Mouse (Mus musculus): Measurements from ENCODE around the gene Prr36. TPM values are rescaled to one million over a fixed set of nuclear protein-coding genes. Genes with fewer than 3 reads are reported as not detected.

Prr36 gene
- polyA plus RNA-seq, 1 experiment: not detected

DNA sequence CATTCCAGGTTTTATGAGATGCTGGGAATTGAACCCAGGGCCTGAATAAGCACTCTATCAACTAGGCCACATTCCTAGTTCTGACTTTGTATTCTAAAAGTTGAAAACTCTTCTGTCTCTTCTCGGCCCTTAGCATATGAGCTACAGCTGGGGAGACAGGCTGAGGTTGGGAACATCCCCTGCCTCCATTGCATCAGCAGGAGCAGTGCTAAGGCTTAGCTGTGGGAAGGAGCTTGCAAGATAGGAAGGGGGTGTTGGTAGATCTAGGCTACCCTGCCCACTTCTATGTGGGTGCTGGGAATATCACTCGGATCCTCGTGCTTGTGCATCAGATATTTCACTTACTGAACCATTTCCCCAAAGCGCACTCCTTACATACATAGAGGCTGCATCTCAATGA lies 10.7 kb upstream of the Prr36 start:
- H3K36me3 ChIP-seq (ENCODE audit: control insufficient read depth): no peaks in the 10 kb centered on the region
- no peak overlapping the region for H3K4me3 ChIP-seq (replicated peaks)
- peaks cover 65% of the 10 kb centered on the region for H3K27me3 ChIP-seq (ENCODE audit: control insufficient read depth)
- no peaks in the 10 kb centered on the region for H3K9me3 ChIP-seq (ENCODE audit: control insufficient read depth, low read length)
- peaks cover 30% of the 10 kb centered on the region for H3K4me1 ChIP-seq (ENCODE audit: control insufficient read depth)
- TF ChIP-seq TAL1 (IDR thresholded peaks at IDR 0.05; ENCODE audit: low read length) (no peak), GATA1 (IDR thresholded peaks at IDR 0.05; ENCODE audit: low read length) (no peak)

- TF ChIP-seq TAL1 (IDR thresholded peaks at IDR 0.05; ENCODE audit: low read length) (no peak), GATA1 (IDR thresholded peaks at IDR 0.05; ENCODE audit: low read length) (no peak)
- Histone ChIP-seq H3K4me1 (ENCODE audit: control insufficient read depth) (peaks cover 29% of the 10 kb centered on the region), H3K36me3 (ENCODE audit: control insufficient read depth) (no peaks in the 10 kb centered on the region), H3K9me3 (ENCODE audit: control insufficient read depth, low read length) (no peaks in the 10 kb centered on the region), H3K27me3 (ENCODE audit: control insufficient read depth) (peaks cover 67% of the 10 kb centered on the region), H3K4me3 (replicated peaks) (peak within 1 kb of the TSS; percentile 35)
Observed at GRCm38 (mm10) chr8:4226739-4227347, 9.6 kb upstream of the Prr36 start, which contains the start of gene Lrrc8e. TSS of gene Lrrc8e (plus strand) at chr8:4226827.

DNA sequence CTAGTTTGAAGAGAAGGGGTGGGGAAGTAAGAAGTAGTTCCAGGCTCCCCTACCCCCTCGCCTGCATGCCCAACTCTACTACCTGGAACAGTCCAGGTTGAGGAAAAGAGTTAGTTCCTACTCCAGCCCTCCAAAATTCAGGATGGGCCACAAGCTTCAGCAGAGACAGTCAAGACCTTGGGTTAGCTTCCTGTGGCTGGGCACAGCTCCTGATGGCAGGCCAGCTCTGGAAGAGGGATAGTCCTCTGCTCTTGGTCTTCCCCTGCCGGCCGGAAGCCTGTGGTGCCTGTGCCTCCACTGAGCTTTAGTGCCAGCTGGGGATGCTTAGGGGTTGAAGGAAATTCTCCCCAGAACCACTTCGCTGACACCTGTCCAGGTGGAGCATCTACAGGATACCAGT lies 9.1 kb upstream of the Prr36 start:
- peak overlapping the region; percentile 35 for H3K4me3 ChIP-seq (replicated peaks)
- no peaks in the 10 kb centered on the region for H3K36me3 ChIP-seq (ENCODE audit: control insufficient read depth)
- peaks cover 68% of the 10 kb centered on the region for H3K27me3 ChIP-seq (ENCODE audit: control insufficient read depth)
- no peaks in the 10 kb centered on the region for H3K9me3 ChIP-seq (ENCODE audit: control insufficient read depth, low read length)
- peaks cover 24% of the 10 kb centered on the region for H3K4me1 ChIP-seq (ENCODE audit: control insufficient read depth)
- TF ChIP-seq TAL1 (IDR thresholded peaks at IDR 0.05; ENCODE audit: low read length) (no peak), GATA1 (IDR thresholded peaks at IDR 0.05; ENCODE audit: low read length) (no peak)

DNA sequence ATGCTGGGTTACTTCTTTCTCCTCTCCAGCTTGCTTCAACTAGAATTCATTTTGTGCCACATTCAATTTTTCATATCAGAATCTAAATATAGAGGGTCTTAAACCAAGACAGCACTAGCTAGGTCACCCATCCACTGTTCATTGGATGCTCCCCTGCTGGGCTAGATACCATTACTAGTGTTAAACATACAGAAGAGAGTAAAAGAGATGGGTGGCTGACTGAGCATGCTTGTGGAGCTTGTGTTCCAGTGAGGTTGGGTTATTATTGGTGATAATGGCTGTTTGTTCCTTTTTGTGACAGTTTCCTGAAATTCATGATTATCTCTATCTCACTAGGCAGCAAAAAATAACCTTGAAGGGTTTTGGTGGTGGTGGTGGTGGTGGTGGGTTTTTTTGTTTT lies 4.8 kb upstream of the Prr36 start:
- TF ChIP-seq GATA1 (IDR thresholded peaks at IDR 0.05; ENCODE audit: low read length) (no peak), TAL1 (IDR thresholded peaks at IDR 0.05; ENCODE audit: low read length) (no peak)
- Histone ChIP-seq H3K27me3 (ENCODE audit: control insufficient read depth) (peaks cover 70% of the 10 kb centered on the region), H3K9me3 (ENCODE audit: control insufficient read depth, low read length) (0 out of 2 replicates have a peak, but pooled peaks cover under 1% of the 10 kb centered on the region), H3K4me3 (replicated peaks) (no peak overlapping the region), H3K36me3 (ENCODE audit: control insufficient read depth) (no peaks in the 10 kb centered on the region), H3K4me1 (ENCODE audit: control insufficient read depth) (peaks cover 9% of the 10 kb centered on the region)

DNA sequence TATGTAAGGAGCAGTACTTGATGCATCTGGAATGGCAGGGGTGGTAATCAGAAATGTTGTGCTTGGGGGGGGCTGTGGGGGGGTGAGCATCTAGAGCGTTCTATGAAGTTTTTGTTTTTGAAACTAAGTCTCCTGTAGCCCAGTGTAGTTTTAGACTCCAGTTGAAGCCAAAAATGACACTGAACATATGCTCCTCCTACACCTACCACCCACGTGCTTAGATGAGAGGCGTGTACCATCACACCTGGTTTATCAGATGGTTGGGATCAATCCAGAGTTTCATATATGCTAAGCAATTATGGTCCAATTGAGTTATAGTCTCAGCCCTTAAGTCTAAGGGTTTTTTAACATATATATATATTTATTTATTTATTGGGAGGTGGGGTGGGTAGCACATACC lies 2.4 kb upstream of the Prr36 start:
- H3K27me3 ChIP-seq (ENCODE audit: control insufficient read depth): peaks cover 70% of the 10 kb centered on the region

GRCm38 (mm10) chr8:4216296-4216695 lies 963 bp downstream of the Prr36 start:
- Histone ChIP-seq H3K4me3 (replicated peaks) (no peak overlapping the region), H3K27me3 (ENCODE audit: control insufficient read depth) (peaks cover 81% of the 10 kb centered on the region)

More for the DNA sequence above, 2.4 kb upstream of the Prr36 start:
- no peaks in the 10 kb centered on the region for H3K36me3 ChIP-seq (ENCODE audit: control insufficient read depth)
- no peak overlapping the region for H3K4me3 ChIP-seq (replicated peaks)
- TF ChIP-seq GATA1 (IDR thresholded peaks at IDR 0.05; ENCODE audit: low read length) (no peak), TAL1 (IDR thresholded peaks at IDR 0.05; ENCODE audit: low read length) (no peak)
- H3K4me1 ChIP-seq (ENCODE audit: control insufficient read depth): peaks cover 3% of the 10 kb centered on the region
- peaks cover 4% of the 10 kb centered on the region; the same call in 1 of the 2 replicates for H3K9me3 ChIP-seq (ENCODE audit: control insufficient read depth, low read length)

DNA sequence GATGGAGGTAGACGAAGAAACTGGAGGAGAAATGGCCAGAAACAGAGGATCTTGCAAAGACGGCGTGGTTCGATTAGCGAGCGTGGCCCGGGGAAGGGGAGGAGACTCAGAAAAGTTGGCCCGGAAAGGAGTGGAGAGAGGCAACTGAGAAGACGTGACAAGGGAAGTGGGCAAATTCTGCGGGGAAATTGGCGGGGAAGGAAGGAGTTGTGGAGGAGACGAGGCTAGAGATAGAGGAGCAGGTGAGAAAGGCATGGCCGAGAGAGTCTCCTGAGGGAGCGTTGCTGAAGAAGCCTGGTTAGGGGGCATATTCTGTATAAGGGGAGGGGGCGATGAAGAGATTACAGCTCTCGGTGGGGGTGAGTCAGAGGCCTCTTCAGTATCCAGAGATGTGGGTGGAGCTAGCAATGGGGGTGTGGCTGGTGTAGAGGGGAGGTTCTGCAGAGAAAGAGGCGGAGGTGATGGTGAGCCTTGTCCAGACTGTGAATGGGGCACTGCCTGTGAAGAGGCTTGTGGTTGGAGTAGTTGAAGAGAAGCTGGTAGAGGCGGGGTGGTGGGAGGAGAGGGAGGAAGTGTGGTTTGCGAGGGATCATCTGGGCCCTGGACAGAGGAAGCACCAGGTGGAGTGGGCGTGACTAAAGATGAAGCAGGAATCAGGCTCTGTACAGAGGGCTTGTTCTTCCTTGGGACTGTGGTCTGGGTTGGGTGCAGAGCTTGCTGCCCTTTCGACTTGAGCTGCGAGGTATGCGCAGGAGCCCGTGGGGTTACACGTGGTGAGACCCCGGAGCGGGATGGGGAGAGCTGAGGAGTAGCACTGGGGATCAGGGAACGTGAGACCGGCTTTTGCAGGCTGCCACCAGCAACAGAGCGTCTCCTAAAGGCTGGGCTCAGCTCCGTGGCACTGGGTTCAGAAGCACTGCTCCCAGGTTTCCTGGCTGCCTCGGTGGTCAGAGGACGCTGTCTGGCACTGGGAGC lies 3.0 kb downstream of the Prr36 start:
- H3K27me3 ChIP-seq (ENCODE audit: control insufficient read depth): peaks cover 88% of the 10 kb centered on the region
- TF ChIP-seq GATA1 (IDR thresholded peaks at IDR 0.05; ENCODE audit: low read length): no peak
- no peak for TF ChIP-seq TAL1 (IDR thresholded peaks at IDR 0.05; ENCODE audit: low read length)

More at GRCm38 (mm10) chr8:4216296-4216695, 963 bp downstream of the Prr36 start:
- no peak for TF ChIP-seq GATA1 (IDR thresholded peaks at IDR 0.05; ENCODE audit: low read length)
- no peak for TF ChIP-seq TAL1 (IDR thresholded peaks at IDR 0.05; ENCODE audit: low read length)
- Histone ChIP-seq H3K36me3 (ENCODE audit: control insufficient read depth) (no peaks in the 10 kb centered on the region), H3K4me1 (ENCODE audit: control insufficient read depth) (peaks cover 22% of the 10 kb centered on the region), H3K9me3 (ENCODE audit: control insufficient read depth, low read length) (peaks cover 6% of the 10 kb centered on the region; the same call in 1 of the 2 replicates)

GRCm38 (mm10) chr8:4213210-4214005 lies 3.9 kb downstream of the Prr36 start:
- Histone ChIP-seq H3K4me3 (replicated peaks) (peak overlapping the region; percentile 44), H3K27me3 (ENCODE audit: control insufficient read depth) (peaks cover 84% of the 10 kb centered on the region), H3K4me1 (ENCODE audit: control insufficient read depth) (peaks cover 22% of the 10 kb centered on the region), H3K9me3 (ENCODE audit: control insufficient read depth, low read length) (peaks cover 8% of the 10 kb centered on the region; the same call in 1 of the 2 replicates), H3K36me3 (ENCODE audit: control insufficient read depth) (no peaks in the 10 kb centered on the region; the same call in 1 of the 2 replicates)
- TF ChIP-seq GATA1 (IDR thresholded peaks at IDR 0.05; ENCODE audit: low read length) (no peak), TAL1 (IDR thresholded peaks at IDR 0.05; ENCODE audit: low read length) (no peak)

More for the DNA sequence above, 3.0 kb downstream of the Prr36 start:
- Histone ChIP-seq H3K4me3 (replicated peaks) (peak overlapping the region; percentile 44), H3K4me1 (ENCODE audit: control insufficient read depth) (peaks cover 22% of the 10 kb centered on the region), H3K36me3 (ENCODE audit: control insufficient read depth) (no peaks in the 10 kb centered on the region), H3K9me3 (ENCODE audit: control insufficient read depth, low read length) (peaks cover 6% of the 10 kb centered on the region; the same call in 1 of the 2 replicates)
